Mouse (Mus musculus): ENCODE data around the gene Mfap5.

DNA sequence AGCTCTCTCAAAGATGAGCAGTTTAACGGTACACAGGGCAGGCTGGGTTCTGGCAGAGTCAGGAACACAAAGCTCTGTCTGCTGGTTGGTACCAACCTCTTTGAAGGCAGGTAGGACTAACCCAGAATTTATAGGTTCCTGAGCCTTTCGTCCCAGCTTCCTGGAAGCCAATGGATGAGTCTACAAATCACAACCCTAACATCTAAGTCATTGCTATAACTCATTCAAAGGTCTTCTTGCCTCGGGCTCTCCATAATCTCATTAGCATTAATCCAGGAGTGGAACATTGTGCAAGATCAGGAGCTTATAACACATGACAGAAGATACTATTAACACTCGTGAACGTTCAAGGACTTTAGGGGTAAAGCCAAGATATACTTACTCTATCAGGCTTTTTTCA is 7.0 kb upstream of the Mfap5 start, which contains the start of gene Rimklb:
- TF ChIP-seq CTCF (IDR thresholded peaks at IDR 0.05; ENCODE audit: borderline replicate concordance, extremely low read depth, insufficient read depth, insufficient read length) (no peak), POLR2A (IDR thresholded peaks at IDR 0.05; ENCODE audit: borderline replicate concordance, extremely low read depth, insufficient read depth, insufficient read length, poor library complexity, severe bottlenecking) (no peak)

All from brain, embryonic 14.5 days (tissue).